In the genomic region with DNA sequence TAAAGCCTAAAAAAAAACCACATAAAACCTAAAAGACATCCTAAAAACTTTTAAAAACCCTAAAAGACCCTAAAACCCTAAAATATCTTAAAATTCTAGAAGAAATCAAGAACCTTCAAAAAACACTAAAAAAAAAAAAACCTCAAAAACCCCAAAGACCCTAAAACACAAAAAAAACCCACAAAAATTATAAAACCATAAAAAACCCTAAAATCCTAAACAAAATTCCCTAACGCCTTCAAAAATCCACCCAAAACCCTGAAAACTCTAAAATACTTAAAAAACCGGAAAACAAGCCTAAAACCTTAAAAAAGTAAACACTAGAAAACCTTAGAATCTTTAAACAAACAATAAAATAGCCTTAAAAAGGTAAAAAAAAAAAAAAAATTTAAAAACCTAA, we compare ENCODE assay signal across 43 mouse cellular contexts. TPM values are rescaled to one million over a fixed set of nuclear protein-coding genes. Genes with fewer than 3 reads are reported as not detected.
"Had no signal": no experiment of that assay in that cellular context is flagged by ENCODE, and none has a peak within 500 bp of the region (broad histone marks: within the 10 kb centered on the region; RNA-seq: fewer than 3 reads in every experiment).

No protein-coding gene starts in this region.

- DNase-seq: gastrocnemius, postnatal 14 days; gastrocnemius, postnatal 36 days; heart, adult 11 months; heart, adult 2 months; heart, postnatal 14 days; heart, postnatal 36 days; kidney, adult 11 months; kidney, adult 2 months; kidney, adult 9 months; kidney, postnatal 14 days; kidney, postnatal 36 days; layer of hippocampus, adult 9-11 months; layer of hippocampus, postnatal 36 days; left cerebral cortex, postnatal 4 days had no signal

- H3K36me3 ChIP-seq: heart, embryonic 13.5 days; heart, embryonic 15.5 days; hindbrain, embryonic 13.5 days; hindbrain, embryonic 15.5 days; kidney, embryonic 15.5 days; limb, embryonic 13.5 days; limb, embryonic 15.5 days; liver, embryonic 12.5 days had no signal

- H3K9ac ChIP-seq: heart, embryonic 13.5 days; heart, embryonic 15.5 days; hindbrain, embryonic 13.5 days; hindbrain, embryonic 15.5 days; kidney, embryonic 15.5 days; limb, embryonic 13.5 days; limb, embryonic 15.5 days; liver, embryonic 12.5 days had no signal

- H3K9me3 ChIP-seq: heart, embryonic 13.5 days; heart, embryonic 15.5 days; hindbrain, embryonic 13.5 days; hindbrain, embryonic 15.5 days; kidney, embryonic 15.5 days; limb, embryonic 13.5 days; limb, embryonic 15.5 days; liver, embryonic 12.5 days had no signal

- H3K4me3 ChIP-seq: heart, adult 2 months; heart, embryonic 13.5 days; heart, embryonic 15.5 days; hindbrain, embryonic 13.5 days; hindbrain, embryonic 15.5 days; kidney, embryonic 15.5 days; limb, embryonic 13.5 days; limb, embryonic 15.5 days; liver, embryonic 12.5 days had no signal

- H3K4me1 ChIP-seq: heart, embryonic 13.5 days; heart, embryonic 15.5 days; hindbrain, embryonic 13.5 days; hindbrain, embryonic 15.5 days; kidney, embryonic 15.5 days; limb, embryonic 13.5 days; limb, embryonic 15.5 days; liver, embryonic 12.5 days had no signal

- H3K4me2 ChIP-seq: heart, embryonic 11.5 days; heart, embryonic 13.5 days; heart, embryonic 15.5 days; hindbrain, embryonic 13.5 days; hindbrain, embryonic 15.5 days; kidney, embryonic 15.5 days; limb, embryonic 13.5 days; limb, embryonic 15.5 days; liver, embryonic 12.5 days had no signal

- H3K27me3 ChIP-seq: heart, embryonic 13.5 days; heart, embryonic 15.5 days; hindbrain, embryonic 13.5 days; hindbrain, embryonic 15.5 days; kidney, embryonic 15.5 days; limb, embryonic 13.5 days; limb, embryonic 15.5 days; liver, embryonic 12.5 days had no signal

- H3K27ac ChIP-seq: heart, adult 2 months; heart, embryonic 13.5 days; heart, embryonic 15.5 days; hindbrain, embryonic 13.5 days; hindbrain, embryonic 15.5 days; hindbrain, postnatal 0 days; kidney, embryonic 15.5 days; kidney, postnatal 0 days; limb, embryonic 13.5 days; limb, embryonic 15.5 days; liver, embryonic 12.5 days had no signal

RNA-seq across cellular contexts. Expression of a gene that starts 46.3 kb away (rescaled TPM):
- total RNA-seq: gastrocnemius, adult 18-20 months; gastrocnemius, adult 8-10 months; gastrocnemius, postnatal 14 days; gastrocnemius, postnatal 36 days; heart, adult 2 months; heart, postnatal 14 days; heart, postnatal 36 days; hematopoietic stem cell, adult 5-6 weeks; hindbrain, postnatal 0 days; layer of hippocampus, adult 18-20 months; layer of hippocampus, adult 8-10 months; layer of hippocampus, postnatal 14 days; layer of hippocampus, postnatal 36 days; left cerebral cortex, adult 18-20 months; left cerebral cortex, adult 8-10 months; left cerebral cortex, postnatal 10 days; left cerebral cortex, postnatal 25 days; left cerebral cortex, postnatal 4 days; liver, adult 2 months had no signal
- polyA plus RNA-seq: gonadal fat pad, adult 2 months; heart, adult 2 months; heart, embryonic 11.5 days; heart, embryonic 13.5 days; heart, embryonic 15.5 days; heart, postnatal 0 days; hindbrain, embryonic 11.5 days; hindbrain, embryonic 13.5 days; hindbrain, embryonic 15.5 days; hindbrain, postnatal 0 days; intestine, embryonic 14.5 days; intestine, embryonic 16.5 days; kidney, adult 2 months; kidney, embryonic 15.5 days; kidney, postnatal 0 days; large intestine, adult 2 months; limb, embryonic 11.5 days; limb, embryonic 13.5 days; limb, embryonic 15.5 days; liver, adult 2 months; liver, embryonic 12.5 days had no signal

RNA-seq across cellular contexts. Expression of a gene that starts 54.6 kb away (rescaled TPM):
- total RNA-seq: gastrocnemius, adult 18-20 months; gastrocnemius, adult 8-10 months; gastrocnemius, postnatal 14 days; gastrocnemius, postnatal 36 days; heart, adult 2 months; heart, postnatal 14 days; heart, postnatal 36 days; hematopoietic stem cell, adult 5-6 weeks; hindbrain, postnatal 0 days; layer of hippocampus, adult 18-20 months; layer of hippocampus, adult 8-10 months; layer of hippocampus, postnatal 14 days; layer of hippocampus, postnatal 36 days; left cerebral cortex, adult 18-20 months; left cerebral cortex, adult 8-10 months; left cerebral cortex, postnatal 10 days; left cerebral cortex, postnatal 25 days; left cerebral cortex, postnatal 4 days had no signal
- polyA plus RNA-seq: gonadal fat pad, adult 2 months; heart, adult 2 months; heart, embryonic 13.5 days; heart, embryonic 15.5 days; heart, postnatal 0 days; hindbrain, embryonic 11.5 days; hindbrain, embryonic 13.5 days; hindbrain, embryonic 15.5 days; hindbrain, postnatal 0 days; intestine, embryonic 14.5 days; intestine, embryonic 16.5 days; kidney, adult 2 months; kidney, embryonic 15.5 days; kidney, postnatal 0 days; large intestine, adult 2 months; limb, embryonic 11.5 days; limb, embryonic 13.5 days; limb, embryonic 15.5 days; liver, adult 2 months; liver, embryonic 12.5 days had no signal
